Mouse (Mus musculus) liver, embryonic 13.5 days (tissue): Measurements from ENCODE around the gene Mtmr10. TPM values are rescaled to one million over a fixed set of nuclear protein-coding genes. Genes with fewer than 3 reads are reported as not detected.

Experiments
- ATAC-seq: fragments of 200-750 bp; cut with Nextera tagmentation; 2 replicates; pipeline ENCODE4 v1.8.0; 2017; ENCODE audit warnings: low read depth, mild to moderate bottlenecking, moderate number of reproducible peaks, moderate library complexity
- DNase-seq: peaks from one replicate; pipeline ENCODE4 v3.0.0; 2022
- H3K27ac ChIP-seq: fragments of 300-500 bp; sonication (generic); 2 replicates; pipeline ENCODE4 v1.5.1; 2015; ENCODE audit warnings: moderate library complexity, mild to moderate bottlenecking, inconsistent platforms
- H3K27me3 ChIP-seq: fragments of 300-500 bp; sonication (generic); 2 replicates; pipeline ENCODE4 v1.6.1; 2015; ENCODE audit warnings: mild to moderate bottlenecking, inconsistent platforms
- H3K36me3 ChIP-seq: fragments of 300-500 bp; sonication (generic); 2 replicates; pipeline ENCODE4 v1.6.1; 2015; ENCODE audit warnings: mild to moderate bottlenecking, inconsistent platforms
- H3K4me1 ChIP-seq: fragments of 300-500 bp; sonication (generic); replicated peaks from 2 replicates; pipeline ENCODE4 v1.6.1; 2015; ENCODE audit warnings: inconsistent platforms
- H3K4me2 ChIP-seq: fragments of 300-500 bp; sonication (generic); 2 replicates; pipeline ENCODE4 v1.6.1; 2015; ENCODE audit warnings: inconsistent platforms, mild to moderate bottlenecking, moderate library complexity
- H3K4me3 ChIP-seq: fragments of 300-500 bp; sonication (generic); replicated peaks from 2 replicates; pipeline ENCODE4 v1.5.1; 2015; ENCODE audit warnings: mild to moderate bottlenecking, inconsistent platforms
- H3K9ac ChIP-seq: fragments of 300-500 bp; sonication (generic); 2 replicates; pipeline ENCODE4 v1.6.1; 2015; ENCODE audit warnings: mild to moderate bottlenecking, inconsistent platforms
- H3K9me3 ChIP-seq: fragments of 300-500 bp; sonication (generic); replicated peaks from 2 replicates; pipeline ENCODE4 v1.6.1; 2016; ENCODE audit warnings: inconsistent platforms
- WGBS: fragments of 180-500 bp; shearing (Covaris S2); methylation state at CpG from one replicate; pipeline ENCODE4 v1.1.7; 2015; ENCODE audit not compliant: insufficient replicate concordance; 5-methylcytosine and 5-hydroxymethylcytosine counted together
- microRNA-seq: library from miRNA; unstranded; fragments of <30 nt; microRNA quantifications from one replicate; pipeline ENCODE4, GENCODE M21; 2016
- polyA plus RNA-seq: library from polyadenylated mRNA; unstranded; fragments of >200 nt; fragmentation: Nextera tagmentation; extraction: Ambion mirVana; gene quantifications from 2 replicates; pipeline ENCODE4 v1.2.1, GENCODE M21; 2015

The Mtmr10 gene
- polyA plus RNA-seq, 1 experiment from 2014 or later, result 2.0 TPM

- Histone ChIP-seq H3K27me3 (no peaks in the 10 kb centered on the region), H3K4me3 (peak within 1 kb of the TSS; percentile 76), H3K4me2 (peak within 1 kb of the TSS; percentile 68), H3K36me3 (peaks cover 41% of the 10 kb centered on the region), H3K9me3 (no peaks in the 10 kb centered on the region), H3K4me1 (peaks cover 11% of the 10 kb centered on the region), H3K9ac (peak within 1 kb of the TSS; percentile 82), H3K27ac (peak within 1 kb of the TSS; percentile 91)
- DNase-seq, result peak; percentile 81
- 4% methylated on average over 27 of the region's 27 CpGs for whole genome bisulfite sequencing
- peak; percentile 94 for ATAC-seq
Measured at GRCm38 (mm10) chr7:64373830-64374562, 86.5 kb downstream of the Mtmr10 start, which contains the start of gene Fan1. Fan1 (minus strand) TSS chr7:64374095.

Small RNA genes within 50 kb of the gene (microRNA-seq; reads per million reads assigned to microRNA genes)
- gene Mir6416, result not detected

Other genes starting within 250 kb of the Mtmr10 start
- not detected in 2 replicates for gene Trpm1, start 133.8 kb upstream of the Mtmr10 start, polyA plus RNA-seq
- gene Fan1, start 86.4 kb downstream of the Mtmr10 start, polyA plus RNA-seq, result 1.5 and 1.9 TPM in 2 replicates
- gene Mphosph10, start 104.6 kb downstream of the Mtmr10 start, polyA plus RNA-seq, result 36.2 and 49.6 TPM in 2 replicates
- 42.3 and 45.1 TPM in 2 replicates for gene Mcee, start 105.0 kb downstream of the Mtmr10 start, polyA plus RNA-seq
- gene Apba2, start 214.1 kb downstream of the Mtmr10 start, polyA plus RNA-seq, result 0.15 and 0.27 TPM in 2 replicates